Comparison of ENCODE assay signal across 21 mouse cellular contexts in the genomic region with DNA sequence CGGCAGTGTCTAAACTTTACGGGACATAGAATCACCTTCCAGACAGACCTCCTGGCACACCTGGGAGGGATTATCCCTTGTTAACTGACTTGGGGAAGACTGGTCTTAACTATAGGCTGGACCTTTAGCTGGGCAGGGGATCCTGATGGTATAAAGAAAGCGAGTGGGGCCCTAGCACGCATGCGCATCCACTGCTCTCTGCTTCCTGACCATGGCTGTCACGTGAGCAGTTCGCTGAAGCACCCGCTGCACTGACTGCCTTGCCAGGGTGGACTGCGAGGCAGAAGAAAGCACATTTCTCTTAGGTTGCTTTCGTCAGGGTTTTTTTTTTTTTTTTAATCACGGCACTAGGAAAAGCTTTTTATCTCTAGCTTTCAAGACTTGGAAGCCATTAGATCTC.
DNase-seq lines count a peak whose midpoint lies in the region; ATAC-seq lines count a peak whose summit lies in the region.
"Had no signal": no experiment of that assay in that cellular context is flagged by ENCODE, and none has a peak within 500 bp of the region (broad histone marks: within the 10 kb centered on the region; RNA-seq: fewer than 3 reads in every experiment).

No protein-coding gene starts in this region.

- H3K9me3 ChIP-seq in lung, embryonic 15.5 days, result no peaks in the 10 kb centered on the region
- no peaks in the 10 kb centered on the region for H3K9me3 ChIP-seq in embryonic facial prominence, embryonic 12.5 days
- H3K9me3 ChIP-seq: forebrain, embryonic 13.5 days; G1E; hindbrain, embryonic 12.5 days had no signal

- no peaks in the 10 kb centered on the region for H3K27me3 ChIP-seq in lung, embryonic 15.5 days
- no peaks in the 10 kb centered on the region for H3K27me3 ChIP-seq in embryonic facial prominence, embryonic 12.5 days
- H3K27me3 ChIP-seq: forebrain, embryonic 13.5 days; hindbrain, embryonic 12.5 days had no signal

- DNase-seq in lung, adult 18-20 months, result no peak
- peak; percentile 51 for DNase-seq in ZHBTc4 (ENCODE audit: low read depth, low spot score)
- peak; percentile 50 for DNase-seq in testis, postnatal 14 days (ENCODE audit: low spot score)
- no peak for DNase-seq in left cerebral cortex, postnatal 10 days (ENCODE audit: extremely low spot score in 1 of 2, low spot score in 2 of 2)
- DNase-seq in right cerebral cortex, adult 2 months (ENCODE audit: low spot score in 2 of 2), result no peak
- DNase-seq: adrenal gland, postnatal 14 days; cerebellum, adult 18-20 months; cerebellum, adult 9-11 months; cerebellum, postnatal 36 days; gastrocnemius, postnatal 36 days; heart, adult 11 months; heart, postnatal 10 days; heart, postnatal 4 days had no signal

- intact Hi-C loops in left cerebral cortex, postnatal 10 days (cut with DNase I), result no loop called here

- H3K4me3 ChIP-seq in lung, embryonic 15.5 days, result no peak overlapping the region
- no peak overlapping the region for H3K4me3 ChIP-seq in embryonic facial prominence, embryonic 12.5 days
- H3K4me3 ChIP-seq: forebrain, embryonic 13.5 days; hindbrain, embryonic 12.5 days had no signal

- no peak for ATAC-seq in lung, embryonic 15.5 days (ENCODE audit: borderline replicate concordance, extremely low read depth, low FRiP score, low TSS enrichment)
- no peak for ATAC-seq in embryonic facial prominence, embryonic 12.5 days (ENCODE audit: insufficient number of reproducible peaks, insufficient read depth, low FRiP score, low TSS enrichment)
- ATAC-seq: activated CD4-positive, CD25-positive, alpha-beta regulatory T cell, adult 4 months; forebrain, embryonic 13.5 days; hindbrain, embryonic 16.5 days; inflammation-experienced regulatory T-cells, adult 6 months had no signal

- H3K9ac ChIP-seq in lung, embryonic 15.5 days, result no peak overlapping the region
- no peak overlapping the region for H3K9ac ChIP-seq in embryonic facial prominence, embryonic 12.5 days
- H3K9ac ChIP-seq: forebrain, embryonic 13.5 days; hindbrain, embryonic 12.5 days had no signal

- H3K27ac ChIP-seq in lung, embryonic 15.5 days, result 0 out of 2 replicates have a peak overlapping the region, but pooled peaks have one; percentile 5
- H3K27ac ChIP-seq in embryonic facial prominence, embryonic 12.5 days, result 0 out of 2 replicates have a peak overlapping the region, but pooled peaks have one; percentile 30
- H3K27ac ChIP-seq: forebrain, embryonic 13.5 days; hindbrain, embryonic 12.5 days had no signal

- WGBS in lung, embryonic 15.5 days, result 75% methylated on average over 11 of the region's 11 CpGs
- WGBS in embryonic facial prominence, embryonic 12.5 days, result 77% methylated on average over 11 of the region's 11 CpGs

- H3K36me3 ChIP-seq in lung, embryonic 15.5 days, result no peaks in the 10 kb centered on the region
- H3K36me3 ChIP-seq in embryonic facial prominence, embryonic 12.5 days, result no peaks in the 10 kb centered on the region
- H3K36me3 ChIP-seq: G1E; hindbrain, embryonic 12.5 days had no signal

- no peak overlapping the region for H3K4me2 ChIP-seq in lung, embryonic 15.5 days
- no peak overlapping the region for H3K4me2 ChIP-seq in embryonic facial prominence, embryonic 12.5 days (replicated peaks)
- H3K4me2 ChIP-seq: forebrain, embryonic 13.5 days; hindbrain, embryonic 12.5 days had no signal

- H3K4me1 ChIP-seq in lung, embryonic 15.5 days, result peaks cover 57% of the 10 kb centered on the region
- peaks cover 23% of the 10 kb centered on the region for H3K4me1 ChIP-seq in embryonic facial prominence, embryonic 12.5 days

Comparison
In these comparisons a context has a peak if more than half of its experiments do, and no peak if none do; other contexts are left out.
1. DNase-seq: peak in ZHBTc4 (single experiment) and testis, postnatal 14 days (single experiment); none in lung, adult 18-20 months (0 of 2), left cerebral cortex, postnatal 10 days (0 of 2) and right cerebral cortex, adult 2 months (0 of 2).